Mouse (Mus musculus) hindbrain, embryonic 11.5 days (tissue): ENCODE measurements around the gene Polr1d. TPM values are rescaled to one million over a fixed set of nuclear protein-coding genes. Genes with fewer than 3 reads are reported as not detected.

Experiments
- ATAC-seq: fragments of 200-750 bp; cut with Nextera tagmentation; 2 replicates; pipeline ENCODE4 v1.8.0; 2017; ENCODE audit warnings: mild to moderate bottlenecking, moderate TSS enrichment, moderate library complexity; ENCODE audit not compliant: low FRiP score
- DNase-seq: peaks from one replicate; pipeline ENCODE4 v3.0.0-alpha.2; 2015; ENCODE audit warnings: low spot score
- H3K27ac ChIP-seq: fragments of 300-500 bp; sonication (generic); 2 replicates; pipeline ENCODE4 v1.5.1; 2014; ENCODE audit warnings: mild to moderate bottlenecking, low read depth, low read length
- H3K27me3 ChIP-seq: fragments of 300-500 bp; sonication (generic); 2 replicates; pipeline ENCODE4 v1.6.1; 2014; ENCODE audit warnings: mild to moderate bottlenecking, low read length, moderate library complexity, mixed read lengths; ENCODE audit not compliant: control insufficient read depth, insufficient read depth
- H3K36me3 ChIP-seq: fragments of 300-500 bp; sonication (generic); 2 replicates; pipeline ENCODE4 v1.6.1; 2014; ENCODE audit warnings: mild to moderate bottlenecking, low read length, moderate library complexity, mixed read lengths; ENCODE audit not compliant: control insufficient read depth, insufficient read depth
- H3K4me1 ChIP-seq: fragments of 300-500 bp; sonication (generic); replicated peaks from 2 replicates; pipeline ENCODE4 v1.6.1; 2014; ENCODE audit warnings: low read length, mixed read lengths; ENCODE audit not compliant: control insufficient read depth, insufficient read depth
- H3K4me2 ChIP-seq: fragments of 300-500 bp; sonication (generic); replicated peaks from 2 replicates; pipeline ENCODE4 v1.6.1; 2014; ENCODE audit warnings: mild to moderate bottlenecking, low read depth, low read length
- H3K4me3 ChIP-seq: fragments of 300-500 bp; sonication (generic); 2 replicates; pipeline ENCODE4 v1.5.1; 2014; ENCODE audit warnings: low read depth, low read length
- H3K9ac ChIP-seq: fragments of 300-500 bp; sonication (generic); 2 replicates; pipeline ENCODE4 v1.6.1; 2014; ENCODE audit warnings: low read depth, low read length
- H3K9me3 ChIP-seq: fragments of 300-500 bp; sonication (generic); 2 replicates; pipeline ENCODE4 v1.6.1; 2016; ENCODE audit warnings: low read length; ENCODE audit not compliant: control insufficient read depth
- WGBS: fragments of 180-500 bp; shearing (Covaris S2); extraction: QIAGEN DNeasy Blood & Tissue Kit; methylation state at CpG from one replicate; pipeline ENCODE4 v1.1.7; 2014; 5-methylcytosine and 5-hydroxymethylcytosine counted together
- polyA plus RNA-seq: library from polyadenylated mRNA; unstranded; fragments of >200 nt; fragmentation: Nextera tagmentation; extraction: Ambion mirVana; gene quantifications from 2 replicates; pipeline ENCODE4 v1.2.1, GENCODE M21; 2014

Gene Polr1d
- polyA plus RNA-seq, 1 experiment from 2014 or later, result 119 TPM

- no peaks in the 10 kb centered on the region for H3K9me3 ChIP-seq
- H3K4me2 ChIP-seq, result peak overlapping the region; percentile 31
- ATAC-seq (no peak), DNase-seq (peak; percentile 46)
- no peak overlapping the region; the same call in 1 of the 2 replicates for H3K27ac ChIP-seq
- H3K36me3 ChIP-seq, result no peaks in the 10 kb centered on the region
- H3K27me3 ChIP-seq, result peaks cover 12% of the 10 kb centered on the region
- no peaks in the 10 kb centered on the region for H3K4me1 ChIP-seq
- peak overlapping the region; percentile 13; the same call in 1 of the 2 replicates for H3K4me3 ChIP-seq
- 11% methylated on average over 17 of the region's 17 CpGs for WGBS
- H3K9ac ChIP-seq, result no peak overlapping the region
Observed at GRCm38 (mm10) chr5:147133662-147134061, 56.8 kb downstream of the Polr1d start.

GRCm38 (mm10) chr5:147134341-147135088, 57.7 kb downstream of the Polr1d start:
- Histone ChIP-seq H3K4me2 (no peak overlapping the region), H3K27me3 (peaks cover 14% of the 10 kb centered on the region), H3K27ac (no peak overlapping the region), H3K36me3 (no peaks in the 10 kb centered on the region), H3K9me3 (no peaks in the 10 kb centered on the region), H3K4me1 (no peaks in the 10 kb centered on the region), H3K4me3 (no peak overlapping the region), H3K9ac (no peak overlapping the region)
- peak; percentile 72 for ATAC-seq
- 13% methylated on average over 8 of the region's 8 CpGs for WGBS
- peak; percentile 58 for DNase-seq

- Histone ChIP-seq H3K9ac (no peak overlapping the region), H3K27me3 (peaks cover 16% of the 10 kb centered on the region), H3K4me2 (no peak overlapping the region), H3K9me3 (no peaks in the 10 kb centered on the region), H3K27ac (0 out of 2 replicates have a peak overlapping the region, but pooled peaks have one; percentile 17), H3K4me1 (no peaks in the 10 kb centered on the region), H3K4me3 (no peak overlapping the region), H3K36me3 (no peaks in the 10 kb centered on the region)
- ATAC-seq, result peak; percentile 52; the same call in 1 of the 2 replicates
- peak; percentile 26 for DNase-seq
- WGBS, result 71% methylated on average over 3 of the region's 3 CpGs
Observed at GRCm38 (mm10) chr5:147135089-147135446, 58.2 kb downstream of the Polr1d start.

GRCm38 (mm10) chr5:147135994-147136393, 59.1 kb downstream of the Polr1d start:
- no peak for ATAC-seq
- no peak overlapping the region for H3K4me2 ChIP-seq
- H3K27ac ChIP-seq, result no peak overlapping the region
- WGBS, result 26% methylated on average over 13 of the region's 13 CpGs
- H3K9ac ChIP-seq, result no peak overlapping the region
- H3K36me3 ChIP-seq, result no peaks in the 10 kb centered on the region
- peak; percentile 25 for DNase-seq
- no peak overlapping the region for H3K4me3 ChIP-seq
- peaks cover 18% of the 10 kb centered on the region for H3K27me3 ChIP-seq
- no peaks in the 10 kb centered on the region for H3K9me3 ChIP-seq
- H3K4me1 ChIP-seq, result no peaks in the 10 kb centered on the region

DNA sequence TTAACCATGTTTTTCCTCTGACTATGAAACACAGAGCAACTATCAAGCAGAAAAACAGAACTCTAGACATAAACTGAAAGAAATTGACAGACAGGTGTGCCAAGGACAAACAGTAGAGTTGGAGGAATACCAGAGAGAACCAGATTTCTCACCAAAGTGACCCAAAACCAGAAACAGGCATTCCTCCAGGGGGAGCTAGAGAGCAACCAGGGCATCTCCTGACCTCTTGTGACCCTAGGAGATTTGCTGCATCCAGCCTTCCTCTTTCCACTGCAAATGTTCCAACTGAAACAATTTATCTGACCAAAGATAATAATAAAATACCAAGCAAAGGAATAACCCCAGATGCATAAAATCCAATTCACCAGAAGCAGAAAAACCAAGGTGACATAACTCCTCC, 70.5 kb downstream of the Polr1d start:
- no peaks in the 10 kb centered on the region for H3K9me3 ChIP-seq
- no peak overlapping the region for H3K9ac ChIP-seq
- no peak overlapping the region for H3K4me3 ChIP-seq
- H3K36me3 ChIP-seq, result no peaks in the 10 kb centered on the region
- H3K27me3 ChIP-seq, result peaks cover 2% of the 10 kb centered on the region; the same call in 1 of the 2 replicates
- H3K4me2 ChIP-seq, result no peak overlapping the region
- no peak overlapping the region for H3K27ac ChIP-seq
- ATAC-seq, result no peak
- no peaks in the 10 kb centered on the region for H3K4me1 ChIP-seq
- no peak for DNase-seq

- Histone ChIP-seq H3K27me3 (peaks cover 17% of the 10 kb centered on the region), H3K36me3 (no peaks in the 10 kb centered on the region), H3K4me1 (peaks cover 9% of the 10 kb centered on the region; the same call in 1 of the 2 replicates), H3K27ac (peak overlapping the region; percentile 47), H3K9ac (no peak overlapping the region), H3K4me2 (peak overlapping the region; percentile 29), H3K9me3 (no peaks in the 10 kb centered on the region), H3K4me3 (no peak overlapping the region)
- peak; percentile 78 for ATAC-seq
- DNase-seq, result peak; percentile 63
- 6% methylated on average over 13 of the region's 13 CpGs for WGBS
Observed at GRCm38 (mm10) chr5:147154806-147155371, 78.0 kb downstream of the Polr1d start.

DNA sequence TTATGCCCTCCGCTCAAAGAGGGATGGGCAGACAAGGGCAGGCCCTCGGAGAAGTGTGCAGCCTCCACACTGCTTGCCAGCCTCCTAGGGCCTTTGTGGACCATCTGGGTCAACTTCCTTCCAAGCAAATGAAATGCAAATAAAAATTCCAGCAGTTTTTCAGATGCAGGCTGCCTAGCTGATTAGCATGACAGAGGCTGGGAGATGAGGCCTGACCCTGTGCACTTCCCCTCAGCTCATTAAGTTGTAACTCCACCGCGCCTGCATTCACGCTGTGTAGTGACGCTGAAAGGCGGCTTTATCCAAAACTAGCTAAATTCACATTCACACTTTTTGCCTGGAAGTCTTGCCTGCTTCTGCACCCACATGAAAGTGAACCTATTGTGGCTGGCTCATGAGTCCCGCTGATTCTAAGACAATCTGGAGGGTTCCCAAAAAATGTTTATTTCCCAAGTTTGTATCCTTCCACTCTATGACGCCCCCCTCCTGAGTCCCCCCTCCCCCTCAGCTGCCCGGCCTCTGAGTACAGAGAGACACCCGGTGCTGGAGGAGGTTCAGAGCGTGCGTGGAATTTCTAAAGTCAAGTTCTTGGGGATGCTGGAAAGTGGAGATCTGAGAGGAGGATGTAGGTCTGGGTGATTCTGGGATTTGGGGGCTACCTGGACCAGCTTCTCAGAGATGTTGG, 78.7 kb downstream of the Polr1d start:
- Histone ChIP-seq H3K36me3 (no peaks in the 10 kb centered on the region), H3K9ac (no peak overlapping the region), H3K4me3 (no peak overlapping the region), H3K27me3 (peaks cover 17% of the 10 kb centered on the region), H3K9me3 (no peaks in the 10 kb centered on the region), H3K27ac (peak overlapping the region; percentile 47; the same call in 1 of the 2 replicates), H3K4me2 (peak overlapping the region; percentile 29), H3K4me1 (peaks cover 9% of the 10 kb centered on the region; the same call in 1 of the 2 replicates)
- ATAC-seq, result peak; percentile 94
- WGBS, result 2% methylated on average over 13 of the region's 13 CpGs
- peak; percentile 77 for DNase-seq

- H3K4me1 ChIP-seq, result peaks cover 9% of the 10 kb centered on the region; the same call in 1 of the 2 replicates
Observed at GRCm38 (mm10) chr5:147156376-147156775, 79.5 kb downstream of the Polr1d start.

More at GRCm38 (mm10) chr5:147156376-147156775, 79.5 kb downstream of the Polr1d start:
- Histone ChIP-seq H3K9ac (no peak overlapping the region), H3K27me3 (peaks cover 17% of the 10 kb centered on the region), H3K9me3 (no peaks in the 10 kb centered on the region), H3K4me3 (no peak overlapping the region), H3K27ac (no peak overlapping the region), H3K36me3 (no peaks in the 10 kb centered on the region), H3K4me2 (no peak overlapping the region)
- DNase-seq (no peak), ATAC-seq (no peak)
- 25% methylated on average over 3 of the region's 3 CpGs for WGBS
